Mouse (Mus musculus): ENCODE data around the gene H2afb3. TPM values are rescaled to one million over a fixed set of nuclear protein-coding genes. Genes with fewer than 3 reads are reported as not detected.
"Not testable (repeated sequence)": the region's sequence is repeated elsewhere in the genome, so short reads cannot be mapped to it uniquely, and the experiment has no call there.

H2afb3 gene
- not detected in 2 replicates for polyA plus RNA-seq (2015; fragmentation: Nextera tagmentation; extraction: Ambion mirVana)

DNA sequence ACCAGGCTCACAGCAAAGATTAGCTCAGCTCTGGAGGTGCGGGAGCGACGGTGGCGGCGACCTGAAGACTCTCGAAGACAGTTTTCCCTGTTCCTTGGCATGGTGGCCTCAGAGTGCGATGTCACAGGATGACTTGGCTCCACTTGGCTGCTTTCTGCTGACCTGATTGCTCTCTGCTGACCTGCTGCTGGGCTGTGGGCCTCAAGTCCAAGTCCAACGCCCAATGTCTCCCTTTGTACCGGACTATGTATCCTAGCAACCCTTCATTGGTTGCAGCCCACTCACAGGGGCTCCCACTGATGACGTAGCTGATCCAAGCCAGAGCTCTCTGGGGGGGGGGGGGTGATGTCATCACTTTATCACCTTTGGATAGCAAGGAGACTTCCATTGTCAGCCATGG, at the start of gene H2afb3:
H2afb3 (minus strand) TSS at position 101 of the 400 bp plus-strand sequence.
- 92% methylated on average over 8 of the region's 10 CpGs for WGBS

DNA sequence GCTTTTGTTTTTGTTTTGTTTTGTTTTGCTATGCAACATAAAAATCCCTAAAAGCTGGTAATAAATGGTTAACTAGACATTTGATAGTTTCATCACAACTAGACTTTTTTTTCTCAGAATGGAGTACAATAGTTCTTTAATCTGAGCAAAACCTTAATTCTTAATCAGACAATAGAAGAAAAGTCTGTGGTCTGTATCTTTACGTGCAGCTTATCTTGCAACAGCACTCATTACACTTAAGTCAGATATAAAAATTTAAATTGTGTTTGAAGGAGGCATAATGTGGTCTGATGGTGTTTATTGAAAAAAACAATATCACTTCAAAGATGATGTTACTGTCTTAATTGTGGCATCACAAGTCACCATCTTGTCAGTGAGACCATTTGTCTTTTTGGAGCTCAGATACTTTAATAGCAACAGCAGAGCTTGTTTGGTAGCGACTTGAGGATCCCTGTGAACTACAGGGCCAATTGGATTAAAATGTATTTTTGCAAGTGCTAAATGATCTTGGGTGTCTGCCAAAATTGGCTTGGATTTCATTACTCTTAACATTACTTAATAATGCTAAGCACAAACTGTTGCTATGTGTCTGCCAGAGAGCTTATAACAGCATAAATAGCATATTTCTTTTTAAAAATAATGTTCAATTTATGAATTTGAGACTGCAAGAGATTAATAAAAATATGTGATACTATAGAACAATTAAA, 11.3 kb downstream of the H2afb3 start:
- no peak for ATAC-seq
- H3K4me1 ChIP-seq (ENCODE audit: control insufficient read depth, insufficient read depth, low read length) = no peaks in the 10 kb centered on the region
- no peak overlapping the region for H3K9ac ChIP-seq (ENCODE audit: low read depth, low read length)
- H3K4me2 ChIP-seq (ENCODE audit: low read length) = no peak overlapping the region
- H3K4me3 ChIP-seq (ENCODE audit: low read depth, low read length) = no peak overlapping the region
- no peaks in the 10 kb centered on the region for H3K9me3 ChIP-seq (replicated peaks; ENCODE audit: control insufficient read depth, low read length, poor library complexity, severe bottlenecking)
- H3K36me3 ChIP-seq (ENCODE audit: control insufficient read depth, insufficient read depth, low read length) = no peaks in the 10 kb centered on the region
- H3K27ac ChIP-seq (ENCODE audit: low read length) = no peak overlapping the region
- 56% methylated on average over 2 of the region's 2 CpGs for WGBS
- no peaks in the 10 kb centered on the region for H3K27me3 ChIP-seq (ENCODE audit: control insufficient read depth, insufficient read depth, low read depth, low read length)

More for the DNA sequence above, at the start of gene H2afb3:
- H3K36me3 ChIP-seq (ENCODE audit: control insufficient read depth, insufficient read depth, low read length); H3K4me2 ChIP-seq (ENCODE audit: low read length); H3K27me3 ChIP-seq (ENCODE audit: control insufficient read depth, insufficient read depth, low read depth, low read length); H3K9me3 ChIP-seq (replicated peaks; ENCODE audit: control insufficient read depth, low read length, poor library complexity, severe bottlenecking); H3K9ac ChIP-seq (ENCODE audit: low read depth, low read length); H3K4me3 ChIP-seq (ENCODE audit: low read depth, low read length); ATAC-seq; H3K4me1 ChIP-seq (ENCODE audit: control insufficient read depth, insufficient read depth, low read length); H3K27ac ChIP-seq (ENCODE audit: low read length): not testable (repeated sequence)

DNA sequence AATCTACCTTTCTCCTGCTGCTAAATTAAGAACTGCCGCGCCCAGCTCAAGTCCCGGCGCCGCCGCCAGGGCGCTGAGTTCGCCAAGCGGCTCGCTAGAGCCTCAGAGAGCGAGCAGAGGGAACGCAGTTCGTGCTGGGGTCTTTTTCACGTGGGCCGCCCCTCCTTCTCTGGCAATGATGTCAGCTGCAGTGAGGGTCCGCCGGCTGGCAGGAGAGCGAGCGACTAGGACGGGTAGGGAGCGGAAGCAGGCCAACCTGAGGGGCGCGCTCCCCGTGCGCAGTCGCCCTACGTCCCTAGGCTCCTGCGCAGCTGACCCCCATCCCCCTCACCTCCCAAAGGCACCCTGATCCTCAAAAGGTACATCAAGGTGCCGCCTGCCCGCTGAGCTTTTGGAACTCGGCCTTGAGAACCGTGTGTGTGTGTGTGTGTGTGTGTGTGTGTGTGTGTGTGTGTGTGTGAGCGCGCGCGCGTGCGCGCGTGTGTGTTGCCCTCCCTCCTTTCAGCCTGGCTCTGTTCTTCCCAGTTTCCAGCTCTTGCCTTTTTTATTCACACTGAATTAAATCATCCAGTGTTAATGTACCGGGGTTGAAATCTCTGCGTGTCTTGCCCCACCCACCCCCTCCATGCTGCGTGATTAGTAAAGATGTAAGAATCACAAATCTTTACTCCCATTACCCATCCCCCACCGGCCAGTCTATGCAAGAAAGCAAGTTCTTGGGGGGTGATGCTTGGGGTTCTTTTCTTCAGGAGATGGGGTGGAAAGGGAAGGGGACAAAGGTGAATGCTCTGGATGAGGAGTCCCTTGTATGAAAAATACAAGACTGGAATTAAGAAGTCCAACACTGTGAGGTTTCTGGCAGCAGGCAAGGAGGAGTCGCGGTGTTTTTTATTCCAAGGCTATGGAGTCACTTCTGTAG, 19.8 kb downstream of the H2afb3 start:
- Histone ChIP-seq H3K4me1 (ENCODE audit: control insufficient read depth, insufficient read depth, low read length) (peaks cover 2% of the 10 kb centered on the region), H3K4me3 (ENCODE audit: low read depth, low read length) (peak overlapping the region; percentile 57), H3K9me3 (replicated peaks; ENCODE audit: control insufficient read depth, low read length, poor library complexity, severe bottlenecking) (no peaks in the 10 kb centered on the region), H3K9ac (ENCODE audit: low read depth, low read length) (peak overlapping the region; percentile 59), H3K27me3 (ENCODE audit: control insufficient read depth, insufficient read depth, low read depth, low read length) (no peaks in the 10 kb centered on the region), H3K36me3 (ENCODE audit: control insufficient read depth, insufficient read depth, low read length) (no peaks in the 10 kb centered on the region), H3K27ac (ENCODE audit: low read length) (peak overlapping the region; percentile 76), H3K4me2 (ENCODE audit: low read length) (peak overlapping the region; percentile 81)
- whole genome bisulfite sequencing = 7% methylated on average over 40 of the region's 46 CpGs
- ATAC-seq = peak; percentile 91

DNA sequence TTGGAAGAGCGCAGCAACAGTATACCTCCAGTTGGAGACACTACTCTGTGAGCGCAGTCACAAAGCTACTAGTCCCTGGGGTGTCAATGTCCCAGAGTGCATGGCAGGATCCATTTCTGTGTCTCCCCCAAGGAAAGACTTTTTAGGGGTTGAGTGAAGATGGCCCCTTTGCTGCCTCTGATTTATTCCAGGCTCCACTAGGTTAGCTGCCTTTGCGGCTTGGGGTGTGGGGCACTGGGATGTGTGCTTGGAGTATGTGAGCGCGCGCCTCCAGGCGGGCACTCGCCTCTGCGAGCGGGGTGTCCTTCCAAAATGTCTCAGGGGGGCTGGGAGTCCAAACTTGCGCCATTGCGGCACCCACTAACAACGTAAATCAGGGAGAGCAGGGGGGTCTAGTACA, 21.2 kb downstream of the H2afb3 start:
- Histone ChIP-seq H3K4me1 (ENCODE audit: control insufficient read depth, insufficient read depth, low read length) (peaks cover 2% of the 10 kb centered on the region), H3K36me3 (ENCODE audit: control insufficient read depth, insufficient read depth, low read length) (no peaks in the 10 kb centered on the region), H3K9me3 (replicated peaks; ENCODE audit: control insufficient read depth, low read length, poor library complexity, severe bottlenecking) (no peaks in the 10 kb centered on the region), H3K27ac (ENCODE audit: low read length) (no peak overlapping the region), H3K9ac (ENCODE audit: low read depth, low read length) (peak overlapping the region; percentile 38; the same call in 1 of the 2 replicates), H3K27me3 (ENCODE audit: control insufficient read depth, insufficient read depth, low read depth, low read length) (no peaks in the 10 kb centered on the region), H3K4me2 (ENCODE audit: low read length) (peak overlapping the region; percentile 81), H3K4me3 (ENCODE audit: low read depth, low read length) (peak overlapping the region; percentile 57)
- ATAC-seq = no peak
- 15% methylated on average over 13 of the region's 13 CpGs for WGBS

DNA sequence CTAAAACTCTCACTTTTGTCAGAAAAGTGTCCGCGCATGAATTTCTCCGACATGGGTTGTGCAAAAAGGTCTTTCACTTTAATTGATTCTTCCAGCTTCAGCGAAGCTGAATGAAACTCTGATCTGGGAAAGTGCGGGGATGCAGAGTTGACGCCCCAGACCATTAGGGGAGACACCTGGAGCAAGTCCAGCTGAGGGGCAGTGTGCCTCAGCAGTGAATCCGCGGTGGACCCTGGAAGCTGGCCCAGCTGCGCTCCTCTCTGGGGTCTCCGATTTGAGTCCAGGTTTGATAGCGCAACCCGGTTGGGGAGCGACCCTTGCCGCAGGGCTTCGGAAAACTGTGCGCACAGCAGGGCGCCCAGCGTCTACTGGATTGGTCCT, 22.0 kb downstream of the H2afb3 start:
- peak overlapping the region; percentile 66; the same call in 1 of the 2 replicates for H3K9ac ChIP-seq (ENCODE audit: low read depth, low read length)
- peak overlapping the region; percentile 81 for H3K4me2 ChIP-seq (ENCODE audit: low read length)
- no peak overlapping the region for H3K27ac ChIP-seq (ENCODE audit: low read length)
- H3K4me3 ChIP-seq (ENCODE audit: low read depth, low read length) = peak overlapping the region; percentile 57
- no peaks in the 10 kb centered on the region for H3K27me3 ChIP-seq (ENCODE audit: control insufficient read depth, insufficient read depth, low read depth, low read length)
- WGBS = 13% methylated on average over 16 of the region's 18 CpGs
- H3K36me3 ChIP-seq (ENCODE audit: control insufficient read depth, insufficient read depth, low read length) = no peaks in the 10 kb centered on the region
- peaks cover 2% of the 10 kb centered on the region for H3K4me1 ChIP-seq (ENCODE audit: control insufficient read depth, insufficient read depth, low read length)
- no peaks in the 10 kb centered on the region for H3K9me3 ChIP-seq (replicated peaks; ENCODE audit: control insufficient read depth, low read length, poor library complexity, severe bottlenecking)
- no peak for ATAC-seq

DNA sequence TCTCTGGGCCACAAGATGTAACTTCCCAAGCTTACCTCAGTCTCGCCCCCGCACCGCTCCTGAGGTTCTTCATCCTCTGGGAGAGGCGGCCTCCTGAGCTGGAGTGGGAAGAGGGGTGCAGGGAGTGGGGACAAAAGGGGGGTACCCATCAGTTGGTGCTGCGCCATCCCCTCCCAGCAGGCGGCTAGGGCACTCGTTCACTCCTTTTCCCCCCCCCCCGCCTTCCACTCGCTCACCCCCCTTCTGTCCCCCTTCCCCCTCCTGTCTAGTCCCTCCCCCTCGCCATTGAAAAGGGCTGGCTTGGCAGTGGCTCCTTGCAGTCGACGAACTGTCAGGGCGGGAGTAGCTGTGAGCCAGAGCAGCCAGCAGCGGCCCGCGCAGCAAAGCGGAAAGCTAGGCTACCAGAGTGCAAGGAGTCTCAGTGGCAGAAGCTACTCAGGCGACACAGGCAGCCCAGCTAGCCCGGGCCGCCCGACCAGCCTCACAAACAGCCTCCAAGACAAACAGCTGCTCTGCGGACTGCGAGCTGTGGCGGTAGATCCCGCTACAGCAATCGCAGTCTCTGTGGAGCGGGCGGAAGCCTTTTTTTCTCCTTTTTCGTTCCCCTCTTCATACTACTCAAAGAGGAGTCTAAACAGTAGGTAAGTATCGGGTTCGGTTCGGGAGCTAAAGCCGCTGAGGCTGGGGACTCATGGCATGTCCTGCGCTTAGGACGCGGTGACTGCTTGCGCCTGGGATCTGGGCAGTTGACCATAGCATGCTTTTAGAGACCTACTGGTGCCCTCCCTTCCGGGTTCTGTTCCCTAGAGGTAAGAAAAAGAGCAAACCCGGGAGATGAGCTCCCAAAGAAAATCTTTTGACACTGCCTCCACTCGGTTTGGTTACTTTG, 22.6 kb downstream of the H2afb3 start, which contains the start of gene Pcdh11x:
Pcdh11x (plus strand) TSS at position 249 of the 889 bp plus-strand sequence.
- H3K27ac ChIP-seq (ENCODE audit: low read length) = no peak within 1 kb of the TSS; the same call in none of the 2 replicates
- 15% methylated on average over 37 of the region's 40 CpGs for WGBS

DNA sequence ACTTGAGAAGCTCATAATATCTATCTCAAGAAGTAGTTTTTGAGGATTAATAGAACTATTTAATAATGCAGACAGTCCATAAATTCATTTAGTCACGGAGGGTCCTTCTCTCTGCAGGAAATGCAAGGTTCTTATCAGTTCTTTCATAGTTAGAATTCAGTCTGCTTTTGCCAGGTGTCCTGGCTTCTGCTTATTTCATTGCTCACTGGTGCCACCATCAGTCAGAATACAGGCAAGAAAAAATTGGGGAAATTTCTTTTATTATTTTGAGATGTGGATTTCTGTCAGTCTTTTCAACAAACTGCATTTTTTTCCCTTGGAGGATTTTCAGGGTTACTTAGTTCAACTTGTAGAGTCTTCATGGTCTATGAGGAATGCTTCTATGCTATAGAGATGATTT, 25.4 kb downstream of the H2afb3 start:
- H3K9me3 ChIP-seq (replicated peaks; ENCODE audit: control insufficient read depth, low read length, poor library complexity, severe bottlenecking) = no peaks in the 10 kb centered on the region
- ATAC-seq = no peak
- WGBS = 10% methylated on average over 1 of the region's 1 CpGs
- no peak overlapping the region for H3K27ac ChIP-seq (ENCODE audit: low read length)
- no peak overlapping the region for H3K9ac ChIP-seq (ENCODE audit: low read depth, low read length)
- no peak overlapping the region for H3K4me2 ChIP-seq (ENCODE audit: low read length)
- H3K4me1 ChIP-seq (ENCODE audit: control insufficient read depth, insufficient read depth, low read length) = peaks cover 2% of the 10 kb centered on the region
- no peak overlapping the region for H3K4me3 ChIP-seq (ENCODE audit: low read depth, low read length)
- no peaks in the 10 kb centered on the region for H3K36me3 ChIP-seq (ENCODE audit: control insufficient read depth, insufficient read depth, low read length)
- no peaks in the 10 kb centered on the region for H3K27me3 ChIP-seq (ENCODE audit: control insufficient read depth, insufficient read depth, low read depth, low read length)

More for the DNA sequence above, 22.6 kb downstream of the H2afb3 start, which contains the start of gene Pcdh11x:
- Histone ChIP-seq H3K9ac (ENCODE audit: low read depth, low read length) (peak within 1 kb of the TSS; percentile 66), H3K4me3 (ENCODE audit: low read depth, low read length) (peak within 1 kb of the TSS; percentile 57), H3K9me3 (replicated peaks; ENCODE audit: control insufficient read depth, low read length, poor library complexity, severe bottlenecking) (no peaks in the 10 kb centered on the region), H3K4me2 (ENCODE audit: low read length) (peak within 1 kb of the TSS; percentile 81), H3K4me1 (ENCODE audit: control insufficient read depth, insufficient read depth, low read length) (peaks cover 2% of the 10 kb centered on the region), H3K36me3 (ENCODE audit: control insufficient read depth, insufficient read depth, low read length) (no peaks in the 10 kb centered on the region), H3K27me3 (ENCODE audit: control insufficient read depth, insufficient read depth, low read depth, low read length) (no peaks in the 10 kb centered on the region)
- peak; percentile 81 for ATAC-seq

DNA sequence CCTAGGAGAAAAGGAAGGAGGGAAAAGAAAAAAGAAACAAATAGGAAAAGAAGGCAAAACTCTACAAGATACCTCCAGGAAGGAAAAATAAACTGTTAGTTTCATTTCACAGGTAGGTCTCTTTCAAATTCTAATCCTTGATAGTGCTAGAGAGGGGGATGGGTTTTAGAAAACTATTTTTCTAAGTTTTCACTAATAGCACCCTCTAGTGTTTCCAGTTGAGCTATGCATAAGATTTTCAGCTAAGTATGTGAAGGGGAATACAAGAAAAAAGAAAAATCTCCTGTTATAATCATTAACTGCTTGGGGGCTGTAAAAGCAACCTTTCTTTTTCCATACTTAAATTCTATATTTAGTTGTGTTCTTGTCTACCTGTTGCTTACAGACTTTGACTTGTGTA, 27.4 kb downstream of the H2afb3 start:
- no peaks in the 10 kb centered on the region for H3K9me3 ChIP-seq (replicated peaks; ENCODE audit: control insufficient read depth, low read length, poor library complexity, severe bottlenecking)

More for the DNA sequence above, 27.4 kb downstream of the H2afb3 start:
- no peaks in the 10 kb centered on the region for H3K36me3 ChIP-seq (ENCODE audit: control insufficient read depth, insufficient read depth, low read length)
- no peak overlapping the region for H3K4me2 ChIP-seq (ENCODE audit: low read length)
- H3K27me3 ChIP-seq (ENCODE audit: control insufficient read depth, insufficient read depth, low read depth, low read length) = no peaks in the 10 kb centered on the region
- no peak overlapping the region for H3K27ac ChIP-seq (ENCODE audit: low read length)
- no peak for ATAC-seq
- no peak overlapping the region for H3K9ac ChIP-seq (ENCODE audit: low read depth, low read length)
- no peaks in the 10 kb centered on the region for H3K4me1 ChIP-seq (ENCODE audit: control insufficient read depth, insufficient read depth, low read length)
- H3K4me3 ChIP-seq (ENCODE audit: low read depth, low read length) = no peak overlapping the region

Measured in midbrain, embryonic 16.5 days (tissue).